Comparison of ENCODE assay signal across 10 mouse cellular contexts in the genomic region with DNA sequence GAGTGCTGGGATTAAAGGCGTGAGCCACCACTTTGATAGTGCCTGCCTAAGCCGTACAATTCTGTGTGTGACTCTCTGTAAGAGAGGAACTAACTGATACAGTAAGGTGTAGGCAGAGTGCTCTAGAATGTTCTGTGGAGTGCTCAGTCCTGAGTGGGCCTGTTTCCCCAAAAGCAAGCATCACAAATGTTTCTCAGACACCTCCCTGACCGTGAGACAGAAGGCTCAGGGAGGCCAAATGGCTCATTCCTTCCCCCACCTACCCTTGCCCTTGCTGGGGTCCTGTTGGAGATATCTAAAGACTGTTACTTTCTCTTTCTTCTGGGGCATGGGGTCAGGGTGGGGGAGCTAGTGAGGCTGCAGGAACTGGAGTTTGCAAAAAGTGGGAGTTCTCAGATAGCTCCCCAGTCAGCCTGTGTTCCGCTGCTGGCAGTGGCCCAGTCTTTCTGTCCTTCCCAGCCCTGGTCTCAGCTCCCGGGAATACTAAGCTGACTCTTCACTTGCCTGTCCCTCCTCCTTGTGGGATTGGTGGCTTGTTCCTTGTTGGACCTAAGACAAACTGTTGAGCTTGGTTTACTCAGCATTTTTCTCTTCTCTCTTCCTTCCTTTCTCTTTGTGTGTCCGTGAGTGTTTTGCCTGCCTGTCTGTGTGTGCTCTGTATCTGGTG. TPM values are rescaled to one million over a fixed set of nuclear protein-coding genes. Genes with fewer than 3 reads are reported as not detected.
DNase-seq lines count a peak whose midpoint lies in the region; ATAC-seq lines count a peak whose summit lies in the region.
"Had no signal": no experiment of that assay in that cellular context is flagged by ENCODE, and none has a peak within 500 bp of the region (broad histone marks: within the 10 kb centered on the region; RNA-seq: fewer than 3 reads in every experiment).

No protein-coding gene starts in this region.

- ATAC-seq in limb, embryonic 12.5 days (ENCODE audit: insufficient number of reproducible peaks, insufficient read depth, low FRiP score, low TSS enrichment, low read depth), result no peak
- ATAC-seq in heart, embryonic 15.5 days (replicated peaks; ENCODE audit: insufficient number of reproducible peaks, insufficient read depth, low FRiP score, low read depth), result no peak

- no peak overlapping the region for H3K4me3 ChIP-seq in limb, embryonic 12.5 days (replicated peaks)
- H3K4me3 ChIP-seq in limb, embryonic 10.5 days, result no peak overlapping the region
- H3K4me3 ChIP-seq in heart, embryonic 15.5 days, result no peak overlapping the region
- H3K4me3 ChIP-seq: megakaryocyte, embryonic 14.5 days had no signal

- DNase-seq in limb, embryonic 10.5 days (ENCODE audit: low spot score), result no peak
- peak; percentile 10 for DNase-seq in adipocyte (ENCODE audit: low spot score)
- peak; percentile 74 for DNase-seq in kidney, postnatal 14 days
- DNase-seq in layer of hippocampus, adult 9-10 months (ENCODE audit: low spot score), result no peak
- DNase-seq in spleen, postnatal 36 days (ENCODE audit: low spot score in 2 of 2), result no peak
- DNase-seq: thymus, adult 2 months had no signal

- 71% methylated on average over 6 of the region's 6 CpGs for WGBS in limb, embryonic 12.5 days
- 72% methylated on average over 6 of the region's 6 CpGs for WGBS in limb, embryonic 10.5 days
- 47% methylated on average over 6 of the region's 6 CpGs for WGBS in heart, embryonic 15.5 days

- no peak overlapping the region for H3K4me2 ChIP-seq in limb, embryonic 12.5 days
- no peak overlapping the region for H3K4me2 ChIP-seq in heart, embryonic 15.5 days

- no peak overlapping the region for H3K9ac ChIP-seq in limb, embryonic 12.5 days (replicated peaks)
- no peak overlapping the region for H3K9ac ChIP-seq in heart, embryonic 15.5 days

- 0 out of 2 replicates have a peak overlapping the region, but pooled peaks have one; percentile 36 for H3K27ac ChIP-seq in limb, embryonic 12.5 days
- no peak overlapping the region for H3K27ac ChIP-seq in limb, embryonic 10.5 days
- peak overlapping the region; percentile 54; the same call in 1 of the 2 replicates for H3K27ac ChIP-seq in heart, embryonic 15.5 days

- H3K36me3 ChIP-seq in limb, embryonic 12.5 days, result peaks cover 4% of the 10 kb centered on the region; the same call in 1 of the 2 replicates
- H3K36me3 ChIP-seq in limb, embryonic 10.5 days, result peaks cover 3% of the 10 kb centered on the region; the same call in 1 of the 2 replicates
- no peaks in the 10 kb centered on the region for H3K36me3 ChIP-seq in heart, embryonic 15.5 days
- H3K36me3 ChIP-seq: G1E had no signal

- no peaks in the 10 kb centered on the region for H3K9me3 ChIP-seq in limb, embryonic 12.5 days
- no peaks in the 10 kb centered on the region for H3K9me3 ChIP-seq in limb, embryonic 10.5 days (replicated peaks)
- H3K9me3 ChIP-seq in heart, embryonic 15.5 days (replicated peaks), result no peaks in the 10 kb centered on the region

- H3K4me1 ChIP-seq in limb, embryonic 12.5 days (replicated peaks), result peaks cover 15% of the 10 kb centered on the region
- 0 out of 2 replicates have a peak, but pooled peaks cover 3% of the 10 kb centered on the region for H3K4me1 ChIP-seq in limb, embryonic 10.5 days
- H3K4me1 ChIP-seq in heart, embryonic 15.5 days (replicated peaks), result peaks cover 6% of the 10 kb centered on the region
- H3K4me1 ChIP-seq: megakaryocyte, embryonic 14.5 days had no signal

- no peaks in the 10 kb centered on the region for H3K27me3 ChIP-seq in limb, embryonic 12.5 days
- no peaks in the 10 kb centered on the region for H3K27me3 ChIP-seq in limb, embryonic 10.5 days (ENCODE audit: low read depth, poor library complexity, severe bottlenecking)
- no peaks in the 10 kb centered on the region for H3K27me3 ChIP-seq in heart, embryonic 15.5 days
- H3K27me3 ChIP-seq: megakaryocyte, embryonic 14.5 days had no signal

RNA-seq across cellular contexts. Expression of a gene that starts 55.8 kb away (rescaled TPM):
- polyA plus RNA-seq in limb, embryonic 12.5 days (2016; fragmentation: Nextera tagmentation; extraction: Ambion mirVana), result 46.1 and 47.5 TPM in 2 replicates
- polyA plus RNA-seq in limb, embryonic 10.5 days (2016; fragmentation: Nextera tagmentation; extraction: Ambion mirVana), result 23.7 and 35.7 TPM in 2 replicates
- 7.6 and 11.9 TPM in 2 replicates for polyA plus RNA-seq in heart, embryonic 15.5 days (2015; fragmentation: Nextera tagmentation; extraction: Ambion mirVana)
- polyA plus RNA-seq: G1E had no signal

Comparison
In these comparisons a context has a peak if more than half of its experiments do, and no peak if none do; other contexts are left out.
1. DNase-seq: peak in adipocyte (single experiment) and kidney, postnatal 14 days (single experiment); none in limb, embryonic 10.5 days (single experiment), layer of hippocampus, adult 9-10 months (single experiment) and spleen, postnatal 36 days (0 of 2).